Mouse (Mus musculus) heart, postnatal 10 days (tissue): ENCODE results near the gene 1700022I11Rik. TPM values are rescaled to one million over a fixed set of nuclear protein-coding genes. Genes with fewer than 3 reads are reported as not detected.
A peak's percentile ranks its signal among the peaks of the same experiment; 100 is the strongest.

Experiments used
- DNase-seq, 2 experiments: peaks; one replicate each; pipeline ENCODE4 v3.0.0; 2021
- intact Hi-C: fragments of 180-260 bp; cut with DNase I; formaldehyde crosslinking; loops from one replicate; pipeline ENCODE4 v1.15.1; 2025
- total RNA-seq, 2 experiments: library from RNA; stranded (reverse); gene quantifications; 2 replicates each; pipeline ENCODE4 v1.2.3; 2021

1700022I11Rik gene
- total RNA-seq, 2 experiments from 2014 or later, result not detected

DNA sequence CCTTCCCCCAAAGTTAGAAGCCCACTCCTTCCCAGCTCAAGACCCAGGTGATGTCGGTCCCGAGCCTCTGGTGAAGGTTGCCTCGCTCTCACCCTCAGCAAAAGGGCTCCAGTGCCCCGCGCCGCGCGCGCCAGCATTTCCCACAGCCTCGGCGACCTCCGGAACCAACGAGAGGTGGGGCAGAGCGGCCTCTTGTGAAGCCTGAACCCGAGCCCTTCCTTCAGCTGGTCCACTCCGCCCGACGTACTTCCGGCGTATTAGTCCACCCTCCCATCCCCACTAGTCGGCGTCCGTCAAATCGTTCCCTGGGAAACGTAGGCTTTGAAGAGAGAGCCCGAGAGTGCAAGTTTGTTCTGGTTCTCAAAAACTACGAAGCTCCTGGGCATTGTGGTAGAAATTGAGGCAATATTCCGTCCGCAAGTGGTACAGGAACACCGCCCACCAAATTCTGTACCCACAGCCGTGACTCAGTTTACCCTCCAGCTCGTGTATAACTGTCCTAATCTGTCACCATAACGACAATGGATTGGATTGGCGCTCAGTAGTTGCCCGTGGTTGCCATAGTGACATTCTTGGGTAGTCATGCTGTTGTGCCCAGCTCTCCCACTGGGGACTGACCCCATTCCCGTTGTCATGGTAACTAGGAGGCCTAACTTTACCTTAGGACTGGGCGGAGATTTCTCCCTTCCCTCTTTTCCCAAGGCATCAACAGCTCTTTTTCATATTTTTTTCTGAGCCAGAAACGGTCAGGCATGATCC, 62.0 kb downstream of the 1700022I11Rik start, which contains the start of gene Stoml2:
Gene Stoml2 (minus strand): TSS at position 474 of the 759 bp plus-strand sequence.
- intact Hi-C loops, result loop anchor here (10.0 kb wide), 1 partner anchor 533 kb away; the partner anchor contains the start of genes Creb3 and Tln1
- DNase-seq, result peak; percentile 94 to 96

DNA sequence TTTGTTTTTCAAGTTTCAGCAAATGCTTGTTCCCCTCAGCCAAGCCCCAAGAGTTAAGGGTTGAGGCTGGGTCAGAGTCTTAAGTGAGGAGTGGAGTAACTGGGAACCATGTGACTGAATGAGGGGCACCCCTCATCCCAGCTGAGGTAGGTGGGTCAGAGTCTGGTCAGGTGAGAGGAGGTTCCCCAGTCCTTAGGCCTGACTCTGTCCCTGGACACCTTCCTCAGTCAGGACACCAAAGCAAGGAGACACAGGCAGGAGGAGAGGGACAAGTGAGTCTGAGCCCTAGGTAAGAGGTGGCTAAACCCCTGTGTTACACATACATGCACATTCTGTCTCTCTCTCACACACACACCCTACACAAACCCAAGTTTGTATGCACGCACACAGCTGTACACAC, 63.1 kb downstream of the 1700022I11Rik start:
- intact Hi-C loops, result loop anchor here (10.0 kb wide), 1 partner anchor 532 kb away; the partner anchor contains the start of genes Creb3 and Tln1

More for the DNA sequence above, 63.1 kb downstream of the 1700022I11Rik start:
- DNase-seq, result no peak

Other genes with a start within 250 kb of the 1700022I11Rik start
- gene 4930578G10Rik, start 234.1 kb upstream of the 1700022I11Rik start, total RNA-seq, result not detected
- not detected for gene Ccl19, start 213.0 kb upstream of the 1700022I11Rik start, total RNA-seq
- gene Ccl21a, start 195.6 kb upstream of the 1700022I11Rik start, total RNA-seq, result 10 to 100 TPM; 17.4 to 18.5 TPM
- not detected for gene Fam205a1, start 115.7 kb upstream of the 1700022I11Rik start, total RNA-seq
- gene Gm12394, start 112.8 kb upstream of the 1700022I11Rik start, total RNA-seq, result under 1 TPM in 1 of 2 experiments, not detected in 1; 0.07 TPM
- 1 to 10 TPM; 2.7 to 2.9 TPM for gene Fam205c, start 95.4 kb upstream of the 1700022I11Rik start, total RNA-seq
- 1 to 10 TPM; 8.0 to 9.5 TPM for gene Phf24, start 52.9 kb upstream of the 1700022I11Rik start, total RNA-seq
- gene Dnajb5, start 19.8 kb upstream of the 1700022I11Rik start, total RNA-seq, result 10 to 100 TPM; 61.8 to 68.9 TPM
- gene Vcp, start 30.9 kb downstream of the 1700022I11Rik start, total RNA-seq, result 100 to 1,000 TPM; 306 to 324 TPM
- gene Fancg, start 40.9 kb downstream of the 1700022I11Rik start, total RNA-seq, result 1 to 10 TPM; 5.8 to 6.7 TPM
- 10 to 100 TPM; 19.3 to 25.1 TPM for gene Pigo, start 56.2 kb downstream of the 1700022I11Rik start, total RNA-seq
- 100 to 1,000 TPM in 1 of 2 experiments, 10 to 100 TPM in 1; 99.9 to 106 TPM for gene Stoml2, start 62.1 kb downstream of the 1700022I11Rik start, total RNA-seq
- 10 to 100 TPM; 23.6 to 30.7 TPM for gene Fam214b, start 76.6 kb downstream of the 1700022I11Rik start, total RNA-seq
- gene Unc13b, start 89.3 kb downstream of the 1700022I11Rik start, total RNA-seq, result 10 to 100 TPM; 28.3 to 31.4 TPM